Mouse (Mus musculus): Measurements from ENCODE around the gene Dtx3. TPM values are rescaled to one million over a fixed set of nuclear protein-coding genes. Genes with fewer than 3 reads are reported as not detected.
"Not testable (repeated sequence)": the region's sequence is repeated elsewhere in the genome, so short reads cannot be mapped to it uniquely, and the experiment has no call there.

Gene Dtx3
- total RNA-seq, 2 experiments from 2014 or later = 20.0 to 27.3 TPM

- no peak for DNase-seq (ENCODE audit: low spot score)
Observed at GRCm38 (mm10) chr10:127205373-127205772, 9.8 kb upstream of the Dtx3 start.

- DNase-seq (ENCODE audit: low spot score) = no peak
Observed at GRCm38 (mm10) chr10:127204589-127204988, 9.1 kb upstream of the Dtx3 start.

- no peak for DNase-seq (ENCODE audit: low spot score)
Observed at GRCm38 (mm10) chr10:127203106-127203505, 7.6 kb upstream of the Dtx3 start.

- DNase-seq (ENCODE audit: low spot score) = no peak
Observed at GRCm38 (mm10) chr10:127200279-127200678, 4.8 kb upstream of the Dtx3 start.

- DNase-seq (ENCODE audit: low spot score) = no peak
Observed at GRCm38 (mm10) chr10:127199474-127199873, 3.9 kb upstream of the Dtx3 start.

- DNase-seq (ENCODE audit: low spot score) = no peak
Observed at GRCm38 (mm10) chr10:127199068-127199467, 3.5 kb upstream of the Dtx3 start.

GRCm38 (mm10) chr10:127198492-127198891 is 3.0 kb upstream of the Dtx3 start:
- no peak for DNase-seq (ENCODE audit: low spot score)

- DNase-seq (ENCODE audit: low spot score) = no peak
Observed at GRCm38 (mm10) chr10:127197505-127198110, 2.1 kb upstream of the Dtx3 start.

GRCm38 (mm10) chr10:127197104-127197503 is 1.6 kb upstream of the Dtx3 start:
- DNase-seq (ENCODE audit: low spot score) = no peak

GRCm38 (mm10) chr10:127196392-127196791 is 864 bp upstream of the Dtx3 start:
- DNase-seq (ENCODE audit: low spot score) = peak; percentile 74

GRCm38 (mm10) chr10:127194428-127195327 is 850 bp downstream of the Dtx3 start:
- peak; percentile 62 for DNase-seq (ENCODE audit: low spot score)

GRCm38 (mm10) chr10:127193011-127193410 is 2.5 kb downstream of the Dtx3 start:
- DNase-seq (ENCODE audit: low spot score) = no peak

GRCm38 (mm10) chr10:127192057-127192328 is 3.5 kb downstream of the Dtx3 start:
- DNase-seq (ENCODE audit: low spot score) = not testable (repeated sequence)

GRCm38 (mm10) chr10:127191191-127192056 is 4.1 kb downstream of the Dtx3 start:
- DNase-seq (ENCODE audit: low spot score) = no peak

GRCm38 (mm10) chr10:127190398-127191190 is 4.9 kb downstream of the Dtx3 start:
- DNase-seq (ENCODE audit: low spot score) = no peak

- DNase-seq (ENCODE audit: low spot score) = peak; percentile 59
Observed at GRCm38 (mm10) chr10:127189651-127190381, 5.7 kb downstream of the Dtx3 start, which contains the start of gene Arhgef25. Gene Arhgef25 (minus strand): TSS chr10:127190083.

- peak; percentile 44 for DNase-seq (ENCODE audit: low spot score)
Observed at GRCm38 (mm10) chr10:127189116-127189650, 6.3 kb downstream of the Dtx3 start.

GRCm38 (mm10) chr10:127188465-127189115 is 6.9 kb downstream of the Dtx3 start:
- peak; percentile 44 for DNase-seq (ENCODE audit: low spot score)

GRCm38 (mm10) chr10:127188079-127188453 is 7.5 kb downstream of the Dtx3 start:
- DNase-seq (ENCODE audit: low spot score) = no peak

Measured in gastrocnemius, adult 18-20 months (tissue).